7 mouse cellular contexts compared by ENCODE assay signal in the genomic region with DNA sequence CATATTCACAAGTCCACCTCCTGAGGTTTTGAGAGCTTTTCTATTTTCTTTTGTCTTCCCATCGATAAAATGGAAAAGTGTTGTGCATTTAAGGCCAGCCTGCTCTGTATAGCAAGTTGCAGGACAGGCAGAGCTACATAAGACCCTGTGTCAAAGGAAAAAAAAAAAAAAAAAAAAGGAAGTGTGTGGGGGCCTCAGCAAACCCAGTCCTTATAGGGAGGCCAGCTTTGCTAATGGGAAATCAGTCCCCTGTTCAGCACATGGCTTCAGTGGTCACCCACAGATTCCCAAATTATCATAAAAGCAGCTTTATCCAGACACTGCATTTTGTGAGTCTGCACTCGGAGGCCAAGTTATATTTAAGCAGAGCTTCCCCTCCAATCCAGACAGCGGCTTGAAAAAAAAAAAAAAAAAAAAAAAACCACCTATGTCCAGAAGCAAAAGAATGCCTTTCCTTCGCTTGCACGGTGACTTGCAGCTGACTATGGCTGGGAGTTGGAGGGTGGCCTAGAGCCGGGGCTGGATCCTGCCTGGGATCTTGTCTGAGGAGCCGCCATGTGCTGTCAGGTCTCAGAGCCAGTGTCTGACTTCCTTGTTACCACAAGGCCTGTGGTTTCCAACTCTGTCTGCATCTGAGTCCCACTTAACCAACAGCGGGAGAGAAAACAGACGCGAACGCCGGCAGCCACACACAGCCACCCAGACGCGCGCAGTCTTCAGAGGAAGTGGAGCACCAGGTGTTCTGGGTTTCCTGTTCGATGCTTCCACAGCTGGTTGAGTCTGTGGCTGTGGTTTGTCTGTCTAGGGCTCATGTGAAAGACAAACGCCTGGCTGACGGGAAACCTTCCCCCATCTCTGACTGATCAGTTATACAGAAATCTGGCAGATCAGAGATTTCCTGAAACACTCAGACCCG.
DNase-seq lines count a peak whose midpoint lies in the region; ATAC-seq and TF ChIP-seq lines count a peak whose summit lies in the region.

No protein-coding gene starts in this region.

- no peak for ATAC-seq in lung, embryonic 15.5 days (ENCODE audit: borderline replicate concordance, extremely low read depth, low FRiP score, low TSS enrichment)
- ATAC-seq in intestine, embryonic 14.5 days (replicated peaks; ENCODE audit: low FRiP score, low TSS enrichment, low read depth), result peak; percentile 52

- H3K9me3 ChIP-seq in lung, embryonic 15.5 days, result no peaks in the 10 kb centered on the region
- H3K9me3 ChIP-seq in intestine, embryonic 14.5 days (ENCODE audit: control insufficient read depth, low read length), result no peaks in the 10 kb centered on the region

- H3K36me3 ChIP-seq in lung, embryonic 15.5 days, result no peaks in the 10 kb centered on the region
- no peaks in the 10 kb centered on the region for H3K36me3 ChIP-seq in intestine, embryonic 14.5 days (ENCODE audit: control insufficient read depth, insufficient read depth, low read length)
- no peaks in the 10 kb centered on the region for H3K36me3 ChIP-seq in small intestine, adult 2 months (ENCODE audit: control insufficient read depth, insufficient read depth, low read length)

- DNase-seq in lung, postnatal 14 days, result no peak
- peak; percentile 61 for DNase-seq in brain, adult 2 months (ENCODE audit: low read depth, low spot score)
- DNase-seq in intestine, embryonic 14.5 days (ENCODE audit: low spot score), result peak; percentile 72
- no peak for DNase-seq in testis, postnatal 14 days (ENCODE audit: low spot score)
- no peak for DNase-seq in kidney, postnatal 10 days

- H3K27me3 ChIP-seq in lung, embryonic 15.5 days, result 0 out of 2 replicates have a peak, but pooled peaks cover 10% of the 10 kb centered on the region
- H3K27me3 ChIP-seq in intestine, embryonic 14.5 days (replicated peaks; ENCODE audit: control insufficient read depth, insufficient read depth, low read length), result no peaks in the 10 kb centered on the region
- H3K27me3 ChIP-seq in small intestine, adult 2 months (ENCODE audit: control insufficient read depth, insufficient read depth, low read length), result no peaks in the 10 kb centered on the region

- WGBS in lung, embryonic 15.5 days, result 44% methylated on average over 19 of the region's 19 CpGs
- 35% methylated on average over 19 of the region's 19 CpGs for WGBS in intestine, embryonic 14.5 days
- 64% methylated on average over 19 of the region's 19 CpGs for WGBS in small intestine, adult 2 months

- 0 out of 2 replicates have a peak overlapping the region, but pooled peaks have one; percentile 20 for H3K27ac ChIP-seq in lung, embryonic 15.5 days
- peak overlapping the region; percentile 73 for H3K27ac ChIP-seq in intestine, embryonic 14.5 days (ENCODE audit: low read depth)
- peak overlapping the region; percentile 23; the same call in 1 of the 2 replicates for H3K27ac ChIP-seq in small intestine, adult 2 months (ENCODE audit: insufficient read depth, low read depth, low read length)

- H3K4me3 ChIP-seq in lung, embryonic 15.5 days, result no peak overlapping the region
- H3K4me3 ChIP-seq in intestine, embryonic 14.5 days (ENCODE audit: low read depth, low read length), result no peak overlapping the region
- H3K4me3 ChIP-seq in small intestine, adult 2 months (ENCODE audit: low read depth, low read length), result no peak overlapping the region

- no peak overlapping the region for H3K4me2 ChIP-seq in lung, embryonic 15.5 days
- H3K4me2 ChIP-seq in intestine, embryonic 14.5 days (ENCODE audit: low read length), result no peak overlapping the region

- H3K9ac ChIP-seq in lung, embryonic 15.5 days, result no peak overlapping the region
- H3K9ac ChIP-seq in intestine, embryonic 14.5 days (ENCODE audit: low read length), result no peak overlapping the region

- no peak for TF ChIP-seq POLR2A in small intestine, adult 2 months (IDR thresholded peaks at IDR 0.05; ENCODE audit: low read depth, low read length)

- H3K4me1 ChIP-seq in lung, embryonic 15.5 days, result peaks cover 21% of the 10 kb centered on the region
- peaks cover 33% of the 10 kb centered on the region for H3K4me1 ChIP-seq in intestine, embryonic 14.5 days (replicated peaks; ENCODE audit: control insufficient read depth, insufficient read depth, low read length)
- peaks cover 12% of the 10 kb centered on the region; the same call in 1 of the 2 replicates for H3K4me1 ChIP-seq in small intestine, adult 2 months (ENCODE audit: control insufficient read depth, insufficient read depth, insufficient read length, low read length)

- TF ChIP-seq CTCF in small intestine, adult 2 months (IDR thresholded peaks at IDR 0.05; ENCODE audit: extremely low read depth, insufficient read length, insufficient replicate concordance, low read depth, low read length), result no peak

Comparison
In these comparisons a context has a peak if more than half of its experiments do, and no peak if none do; other contexts are left out.
1. H3K27ac ChIP-seq: peak in every context shown above with its lines; median percentile 73 in intestine, embryonic 14.5 days; 23 in small intestine, adult 2 months; 20 in lung, embryonic 15.5 days.
2. DNase-seq: peak in brain, adult 2 months (single experiment) and intestine, embryonic 14.5 days (single experiment); none in lung, postnatal 14 days (single experiment), testis, postnatal 14 days (single experiment) and kidney, postnatal 10 days (single experiment).